Mouse (Mus musculus): ENCODE data around the gene Phf13. TPM values are rescaled to one million over a fixed set of nuclear protein-coding genes. Genes with fewer than 3 reads are reported as not detected.

Gene Phf13
- total and polyA plus RNA-seq, 3 experiments: 2.0 to 5.4 (median 2.9) TPM

GRCm38 (mm10) chr4:151988342-151989109, 7.5 kb downstream of the Phf13 start, which contains the start of gene Thap3:
Gene Thap3 (minus strand): TSS chr4:151988997.
- no peak for ATAC-seq (ENCODE audit: extremely low read depth, insufficient number of reproducible peaks, low FRiP score, poor library complexity, severe bottlenecking)
- peak within 1 kb of the TSS; percentile 77 for H3K4me3 ChIP-seq (ENCODE audit: low read depth, low read length)
- H3K36me3 ChIP-seq (replicated peaks): peaks cover 37% of the 10 kb centered on the region
- TF ChIP-seq TAL1 (conservative IDR thresholded peaks at IDR 0.05; ENCODE audit: low read depth, low read length) (no peak), POLR2AphosphoS5 (IDR thresholded peaks at IDR 0.05; ENCODE audit: insufficient replicate concordance, low read depth, low read length) (no peak), GATA1 (IDR thresholded peaks at IDR 0.05; ENCODE audit: borderline replicate concordance, low read length) (no peak)
- H3K4me1 ChIP-seq (ENCODE audit: insufficient read depth, low read depth, low read length): peaks cover 44% of the 10 kb centered on the region
- peak; percentile 36 for DNase-seq (ENCODE audit: low spot score)
- H3K9me3 ChIP-seq (replicated peaks): no peaks in the 10 kb centered on the region
- H3K27me3 ChIP-seq (ENCODE audit: insufficient read depth, low read length): peaks cover 70% of the 10 kb centered on the region

- ATAC-seq (ENCODE audit: extremely low read depth, insufficient number of reproducible peaks, low FRiP score, poor library complexity, severe bottlenecking): no peak
- DNase-seq (ENCODE audit: low spot score): no peak
- TF ChIP-seq CTCF (IDR thresholded peaks at IDR 0.05; ENCODE audit: low read depth, low read length): no peak
- no peak for TF ChIP-seq GATA1 (IDR thresholded peaks at IDR 0.05; ENCODE audit: borderline replicate concordance, low read length)
- TF ChIP-seq GATA2 (IDR thresholded peaks at IDR 0.05; ENCODE audit: borderline replicate concordance, low read depth, low read length): no peak
- no peak for TF ChIP-seq TAL1 (conservative IDR thresholded peaks at IDR 0.05; ENCODE audit: low read depth, low read length)
- TF ChIP-seq POLR2AphosphoS5 (IDR thresholded peaks at IDR 0.05; ENCODE audit: insufficient replicate concordance, low read depth, low read length): no peak
- Histone ChIP-seq H3K36me3 (replicated peaks) (peaks cover 39% of the 10 kb centered on the region), H3K9me3 (replicated peaks) (no peaks in the 10 kb centered on the region), H3K27me3 (ENCODE audit: insufficient read depth, low read length) (peaks cover 66% of the 10 kb centered on the region), H3K4me3 (ENCODE audit: low read depth, low read length) (peak overlapping the region; percentile 77), H3K4me1 (ENCODE audit: insufficient read depth, low read depth, low read length) (peaks cover 39% of the 10 kb centered on the region)
Measured at GRCm38 (mm10) chr4:151988014-151988341, 8.1 kb downstream of the Phf13 start.

DNA sequence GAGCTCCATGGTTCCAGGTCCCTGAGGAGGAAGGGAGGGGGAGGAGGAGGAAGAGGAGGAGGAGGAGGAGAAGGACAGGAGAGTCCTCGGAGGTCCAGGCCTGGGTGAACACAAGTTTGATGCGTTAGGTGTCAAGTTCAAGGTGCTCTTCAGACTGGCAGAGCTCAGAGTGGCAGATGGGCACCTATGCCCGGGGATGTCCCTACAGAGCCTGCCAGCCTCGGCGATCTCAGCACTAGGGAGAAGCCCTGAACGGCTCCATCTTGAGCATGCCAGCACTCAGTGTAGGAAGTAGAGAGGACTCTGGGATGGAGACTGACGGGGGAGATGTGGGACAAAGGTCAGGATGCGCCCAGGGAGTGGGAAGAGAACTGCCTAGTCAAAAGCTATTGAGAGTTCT, 9.4 kb downstream of the Phf13 start:
- DNase-seq (ENCODE audit: low spot score) (no peak), ATAC-seq (ENCODE audit: extremely low read depth, insufficient number of reproducible peaks, low FRiP score, poor library complexity, severe bottlenecking) (no peak)
- peaks cover 34% of the 10 kb centered on the region for H3K4me1 ChIP-seq (ENCODE audit: insufficient read depth, low read depth, low read length)
- peaks cover 55% of the 10 kb centered on the region for H3K27me3 ChIP-seq (ENCODE audit: insufficient read depth, low read length)
- H3K9me3 ChIP-seq (replicated peaks): no peaks in the 10 kb centered on the region
- no peak overlapping the region for H3K4me3 ChIP-seq (ENCODE audit: low read depth, low read length)
- TF ChIP-seq GATA2 (IDR thresholded peaks at IDR 0.05; ENCODE audit: borderline replicate concordance, low read depth, low read length): no peak
- TF ChIP-seq POLR2AphosphoS5 (IDR thresholded peaks at IDR 0.05; ENCODE audit: insufficient replicate concordance, low read depth, low read length): no peak
- no peak for TF ChIP-seq CTCF (IDR thresholded peaks at IDR 0.05; ENCODE audit: low read depth, low read length)
- TF ChIP-seq TAL1 (conservative IDR thresholded peaks at IDR 0.05; ENCODE audit: low read depth, low read length): no peak
- H3K36me3 ChIP-seq (replicated peaks): peaks cover 42% of the 10 kb centered on the region

GRCm38 (mm10) chr4:151985886-151986285, 10.2 kb downstream of the Phf13 start:
- DNase-seq (ENCODE audit: low spot score) (no peak), ATAC-seq (ENCODE audit: extremely low read depth, insufficient number of reproducible peaks, low FRiP score, poor library complexity, severe bottlenecking) (no peak)
- Histone ChIP-seq H3K27me3 (ENCODE audit: insufficient read depth, low read length) (peaks cover 47% of the 10 kb centered on the region), H3K4me3 (ENCODE audit: low read depth, low read length) (no peak overlapping the region), H3K36me3 (replicated peaks) (peaks cover 42% of the 10 kb centered on the region), H3K4me1 (ENCODE audit: insufficient read depth, low read depth, low read length) (peaks cover 37% of the 10 kb centered on the region), H3K9me3 (replicated peaks) (no peaks in the 10 kb centered on the region)
- no peak for TF ChIP-seq TAL1 (conservative IDR thresholded peaks at IDR 0.05; ENCODE audit: low read depth, low read length)
- TF ChIP-seq GATA1 (IDR thresholded peaks at IDR 0.05; ENCODE audit: borderline replicate concordance, low read length): no peak
- no peak for TF ChIP-seq POLR2AphosphoS5 (IDR thresholded peaks at IDR 0.05; ENCODE audit: insufficient replicate concordance, low read depth, low read length)
- no peak for TF ChIP-seq GATA2 (IDR thresholded peaks at IDR 0.05; ENCODE audit: borderline replicate concordance, low read depth, low read length)
- TF ChIP-seq CTCF (IDR thresholded peaks at IDR 0.05; ENCODE audit: low read depth, low read length): no peak

DNA sequence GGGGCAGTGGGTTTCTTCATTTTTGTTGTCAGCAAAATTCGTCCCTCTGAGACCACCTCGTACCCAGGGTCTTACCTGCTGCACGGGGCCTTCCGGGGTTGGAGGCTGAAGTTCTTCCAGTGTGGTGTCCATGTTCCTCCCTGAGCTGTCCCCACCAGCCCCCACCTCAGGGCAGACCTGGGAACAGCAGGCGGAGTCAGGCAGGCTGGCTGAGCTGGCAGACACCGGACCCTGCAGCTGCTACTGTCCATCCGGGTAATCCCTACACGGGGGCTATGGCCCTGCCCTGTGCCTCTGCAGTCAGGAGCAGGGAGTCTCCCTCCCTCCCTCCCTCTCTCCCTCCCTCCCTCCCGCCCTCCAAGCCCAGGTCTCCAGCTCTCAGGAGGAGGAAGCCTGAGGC, 12.5 kb downstream of the Phf13 start:
- Histone ChIP-seq H3K4me1 (ENCODE audit: insufficient read depth, low read depth, low read length) (peaks cover 30% of the 10 kb centered on the region), H3K9me3 (replicated peaks) (no peaks in the 10 kb centered on the region), H3K36me3 (replicated peaks) (peaks cover 58% of the 10 kb centered on the region), H3K27me3 (ENCODE audit: insufficient read depth, low read length) (peaks cover 28% of the 10 kb centered on the region), H3K4me3 (ENCODE audit: low read depth, low read length) (no peak overlapping the region)
- TF ChIP-seq TAL1 (conservative IDR thresholded peaks at IDR 0.05; ENCODE audit: low read depth, low read length): no peak
- no peak for TF ChIP-seq GATA2 (IDR thresholded peaks at IDR 0.05; ENCODE audit: borderline replicate concordance, low read depth, low read length)
- TF ChIP-seq POLR2AphosphoS5 (IDR thresholded peaks at IDR 0.05; ENCODE audit: insufficient replicate concordance, low read depth, low read length): no peak
- no peak for TF ChIP-seq GATA1 (IDR thresholded peaks at IDR 0.05; ENCODE audit: borderline replicate concordance, low read length)
- TF ChIP-seq CTCF (IDR thresholded peaks at IDR 0.05; ENCODE audit: low read depth, low read length): no peak
- ATAC-seq (ENCODE audit: extremely low read depth, insufficient number of reproducible peaks, low FRiP score, poor library complexity, severe bottlenecking): no peak
- DNase-seq (ENCODE audit: low spot score): no peak

DNA sequence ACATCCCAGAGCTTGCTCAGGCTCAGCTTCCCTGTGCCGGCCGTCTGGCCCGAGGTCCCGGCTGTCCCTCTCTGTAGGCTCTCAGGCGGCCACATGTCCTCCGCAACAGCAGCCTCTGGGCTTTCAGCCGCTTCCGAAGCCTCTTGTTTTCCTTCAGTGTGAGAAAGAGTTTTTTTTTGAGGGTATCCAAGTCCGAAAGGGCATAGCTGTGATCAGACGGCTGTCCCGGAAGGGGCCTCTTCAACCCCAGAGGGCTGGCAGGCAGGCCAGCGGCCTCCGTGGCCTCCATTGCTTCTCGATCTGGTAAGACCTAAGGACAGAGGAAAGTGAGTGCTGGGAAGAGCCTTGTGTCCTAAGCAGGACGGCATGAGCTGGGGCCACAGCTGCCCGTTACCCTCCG, 13.0 kb downstream of the Phf13 start:
- TF ChIP-seq CTCF (IDR thresholded peaks at IDR 0.05; ENCODE audit: low read depth, low read length): no peak
- TF ChIP-seq POLR2AphosphoS5 (IDR thresholded peaks at IDR 0.05; ENCODE audit: insufficient replicate concordance, low read depth, low read length): no peak
- TF ChIP-seq GATA1 (IDR thresholded peaks at IDR 0.05; ENCODE audit: borderline replicate concordance, low read length): no peak
- no peak for TF ChIP-seq TAL1 (conservative IDR thresholded peaks at IDR 0.05; ENCODE audit: low read depth, low read length)
- TF ChIP-seq GATA2 (IDR thresholded peaks at IDR 0.05; ENCODE audit: borderline replicate concordance, low read depth, low read length): no peak
- Histone ChIP-seq H3K4me3 (ENCODE audit: low read depth, low read length) (no peak overlapping the region), H3K36me3 (replicated peaks) (peaks cover 63% of the 10 kb centered on the region), H3K9me3 (replicated peaks) (no peaks in the 10 kb centered on the region), H3K4me1 (ENCODE audit: insufficient read depth, low read depth, low read length) (peaks cover 28% of the 10 kb centered on the region), H3K27me3 (ENCODE audit: insufficient read depth, low read length) (peaks cover 22% of the 10 kb centered on the region)
- ATAC-seq (ENCODE audit: extremely low read depth, insufficient number of reproducible peaks, low FRiP score, poor library complexity, severe bottlenecking) (no peak), DNase-seq (ENCODE audit: low spot score) (no peak)
